In genomic region chr11:115265771-115266399, GRCm38 (mm10) we compare ENCODE assay signal across 9 mouse cellular contexts. TPM values are rescaled to one million over a fixed set of nuclear protein-coding genes. Genes with fewer than 3 reads are reported as not detected.
DNase-seq lines count a peak whose midpoint lies in the region; ATAC-seq and TF ChIP-seq lines count a peak whose summit lies in the region.
"Had no signal": no experiment of that assay in that cellular context is flagged by ENCODE, and none has a peak within 500 bp of the region (broad histone marks: within the 10 kb centered on the region; RNA-seq: fewer than 3 reads in every experiment).

No protein-coding gene starts in this region.

- no peak overlapping the region for H3K4me2 ChIP-seq in kidney, postnatal 0 days (ENCODE audit: low read length)
- H3K4me2 ChIP-seq in embryonic facial prominence, embryonic 14.5 days (ENCODE audit: low read depth, low read length), result peak overlapping the region; percentile 46; the same call in 1 of the 2 replicates
- H3K4me2 ChIP-seq in liver, postnatal 0 days (ENCODE audit: low read depth, low read length), result no peak overlapping the region

- peaks cover 58% of the 10 kb centered on the region for H3K27me3 ChIP-seq in kidney, postnatal 0 days (ENCODE audit: insufficient read depth, low read length)
- H3K27me3 ChIP-seq in embryonic facial prominence, embryonic 14.5 days (replicated peaks; ENCODE audit: control insufficient read depth, insufficient read depth, low read length), result peaks cover 79% of the 10 kb centered on the region
- H3K27me3 ChIP-seq in liver, postnatal 0 days (ENCODE audit: insufficient read depth, low read length), result peaks cover 68% of the 10 kb centered on the region

- DNase-seq in kidney, postnatal 0 days (ENCODE audit: low spot score), result no peak
- no peak for DNase-seq in kidney, postnatal 14 days
- peak; percentile 88 for DNase-seq in cerebellum, adult 9-10 months
- DNase-seq in embryonic facial prominence, embryonic 14.5 days (ENCODE audit: low spot score), result no peak
- no peak for DNase-seq in liver, postnatal 0 days
- DNase-seq in right cerebral cortex, postnatal 14 days, result no peak
- DNase-seq in thymus, postnatal 36 days, result no peak
- no peak for DNase-seq in lung, postnatal 25 days (ENCODE audit: low spot score)

- TF ChIP-seq CTCF in kidney, postnatal 0 days (IDR thresholded peaks at IDR 0.05; ENCODE audit: low read depth), result no peak
- no peak for TF ChIP-seq CTCF in liver, postnatal 0 days (IDR thresholded peaks at IDR 0.05; ENCODE audit: low read depth)

- 0 out of 2 replicates have a peak overlapping the region, but pooled peaks have one; percentile 4 for H3K4me3 ChIP-seq in kidney, postnatal 0 days (replicated peaks; ENCODE audit: low read depth, low read length)
- H3K4me3 ChIP-seq in embryonic facial prominence, embryonic 14.5 days (ENCODE audit: low read depth, low read length), result peak overlapping the region; percentile 3; the same call in 1 of the 2 replicates
- peak overlapping the region; percentile 9; the same call in 1 of the 2 replicates for H3K4me3 ChIP-seq in liver, postnatal 0 days (ENCODE audit: low read depth, low read length)

- peaks cover 14% of the 10 kb centered on the region; the same call in 1 of the 2 replicates for H3K4me1 ChIP-seq in kidney, postnatal 0 days (replicated peaks; ENCODE audit: insufficient read depth, low read length)
- peaks cover 11% of the 10 kb centered on the region; the same call in 1 of the 2 replicates for H3K4me1 ChIP-seq in embryonic facial prominence, embryonic 14.5 days (ENCODE audit: control insufficient read depth, insufficient read depth, low read length)
- peaks cover 7% of the 10 kb centered on the region for H3K4me1 ChIP-seq in liver, postnatal 0 days (ENCODE audit: insufficient read depth)

- 5% methylated on average over 20 of the region's 20 CpGs for WGBS in kidney, postnatal 0 days
- WGBS in embryonic facial prominence, embryonic 14.5 days, result 3% methylated on average over 18 of the region's 20 CpGs
- 6% methylated on average over 20 of the region's 20 CpGs for WGBS in liver, postnatal 0 days (ENCODE audit: insufficient replicate concordance)

- H3K9ac ChIP-seq in kidney, postnatal 0 days (ENCODE audit: low read depth, low read length), result no peak overlapping the region
- H3K9ac ChIP-seq in embryonic facial prominence, embryonic 14.5 days (ENCODE audit: low read depth, low read length), result no peak overlapping the region
- H3K9ac ChIP-seq in liver, postnatal 0 days (replicated peaks), result no peak overlapping the region

- no peaks in the 10 kb centered on the region for H3K36me3 ChIP-seq in kidney, postnatal 0 days (ENCODE audit: insufficient read depth, low read length)
- H3K36me3 ChIP-seq in embryonic facial prominence, embryonic 14.5 days (ENCODE audit: control insufficient read depth, insufficient read depth, low read length), result peaks cover 18% of the 10 kb centered on the region; the same call in 1 of the 2 replicates
- H3K36me3 ChIP-seq in liver, postnatal 0 days (replicated peaks; ENCODE audit: insufficient read depth, low read length), result peaks cover 13% of the 10 kb centered on the region

- no peaks in the 10 kb centered on the region for H3K9me3 ChIP-seq in kidney, postnatal 0 days (replicated peaks; ENCODE audit: low read length)
- H3K9me3 ChIP-seq in embryonic facial prominence, embryonic 14.5 days (ENCODE audit: control insufficient read depth, low read length), result no peaks in the 10 kb centered on the region
- no peaks in the 10 kb centered on the region for H3K9me3 ChIP-seq in liver, postnatal 0 days (ENCODE audit: low read length)

- no peak overlapping the region for H3K27ac ChIP-seq in kidney, postnatal 0 days
- H3K27ac ChIP-seq in embryonic facial prominence, embryonic 14.5 days (replicated peaks; ENCODE audit: low read depth, low read length), result no peak overlapping the region
- no peak overlapping the region for H3K27ac ChIP-seq in liver, postnatal 0 days (ENCODE audit: low read depth)

- ATAC-seq in kidney, postnatal 0 days (replicated peaks; ENCODE audit: low FRiP score, low read depth), result no peak
- no peak for ATAC-seq in embryonic facial prominence, embryonic 14.5 days (ENCODE audit: low read depth)
- ATAC-seq in liver, postnatal 0 days, result no peak
- ATAC-seq: intestine, embryonic 16.5 days had no signal

- no peak for TF ChIP-seq EP300 in liver, postnatal 0 days (IDR thresholded peaks at IDR 0.05; ENCODE audit: low read depth)

RNA-seq across cellular contexts. Expression of gene Grin2c, which starts 1.2 kb away (rescaled TPM):
- not detected in 2 replicates for polyA plus RNA-seq in kidney, postnatal 0 days (2015; fragmentation: Nextera tagmentation; extraction: Ambion mirVana)
- polyA plus RNA-seq in embryonic facial prominence, embryonic 14.5 days (2014; fragmentation: Nextera tagmentation; extraction: Ambion mirVana), result not detected in 2 replicates
- polyA plus RNA-seq in liver, postnatal 0 days (2015; fragmentation: Nextera tagmentation; extraction: Ambion mirVana), result 0.04 and 0.09 TPM in 2 replicates

RNA-seq across cellular contexts. Expression of gene Fdxr, which starts 11.0 kb away (rescaled TPM):
- polyA plus RNA-seq in kidney, postnatal 0 days (2015; fragmentation: Nextera tagmentation; extraction: Ambion mirVana), result 10.0 and 12.2 TPM in 2 replicates
- polyA plus RNA-seq in embryonic facial prominence, embryonic 14.5 days (2014; fragmentation: Nextera tagmentation; extraction: Ambion mirVana), result 10.4 and 11.0 TPM in 2 replicates
- polyA plus RNA-seq in liver, postnatal 0 days (2015; fragmentation: Nextera tagmentation; extraction: Ambion mirVana), result 7.0 and 7.3 TPM in 2 replicates

RNA-seq across cellular contexts. Expression of gene Fads6, which starts 31.6 kb away (rescaled TPM):
- polyA plus RNA-seq in kidney, postnatal 0 days (2015; fragmentation: Nextera tagmentation; extraction: Ambion mirVana), result 0.92 and 1.1 TPM in 2 replicates
- 0.24 and 0.52 TPM in 2 replicates for polyA plus RNA-seq in embryonic facial prominence, embryonic 14.5 days (2014; fragmentation: Nextera tagmentation; extraction: Ambion mirVana)
- polyA plus RNA-seq in liver, postnatal 0 days (2015; fragmentation: Nextera tagmentation; extraction: Ambion mirVana), result 4.6 and 4.9 TPM in 2 replicates

RNA-seq across cellular contexts. Expression of gene Otop2, which starts 41.1 kb away (rescaled TPM):
- polyA plus RNA-seq in kidney, postnatal 0 days (2015; fragmentation: Nextera tagmentation; extraction: Ambion mirVana), result not detected in 2 replicates
- not detected in 2 replicates for polyA plus RNA-seq in embryonic facial prominence, embryonic 14.5 days (2014; fragmentation: Nextera tagmentation; extraction: Ambion mirVana)
- not detected in 2 replicates for polyA plus RNA-seq in liver, postnatal 0 days (2015; fragmentation: Nextera tagmentation; extraction: Ambion mirVana)

RNA-seq across cellular contexts. Expression of gene Ush1g, which starts 56.0 kb away (rescaled TPM):
- 0.05 TPM in 1 of 2 replicates, not detected in the other for polyA plus RNA-seq in kidney, postnatal 0 days (2015; fragmentation: Nextera tagmentation; extraction: Ambion mirVana)
- polyA plus RNA-seq in embryonic facial prominence, embryonic 14.5 days (2014; fragmentation: Nextera tagmentation; extraction: Ambion mirVana), result not detected in 2 replicates
- 0.29 and 0.46 TPM in 2 replicates for polyA plus RNA-seq in liver, postnatal 0 days (2015; fragmentation: Nextera tagmentation; extraction: Ambion mirVana)
